Mouse (Mus musculus) lung, adult 2 months (tissue): ENCODE data around the gene Ccdc141.

Source experiments
- CTCF ChIP-seq: fragments of 200-500 bp; IDR thresholded peaks from 2 replicates; pipeline ENCODE4 v1.5.1; 2011; ENCODE audit warnings: mild to moderate bottlenecking, low read length, control low read depth; ENCODE audit not compliant: insufficient read depth
- POLR2A ChIP-seq: fragments of 200-500 bp; IDR thresholded peaks from 2 replicates; pipeline ENCODE4 v1.6.1; 2011; ENCODE audit warnings: low read depth, mild to moderate bottlenecking, control low read depth, low read length, borderline replicate concordance; ENCODE audit errors: extremely low read depth

DNA sequence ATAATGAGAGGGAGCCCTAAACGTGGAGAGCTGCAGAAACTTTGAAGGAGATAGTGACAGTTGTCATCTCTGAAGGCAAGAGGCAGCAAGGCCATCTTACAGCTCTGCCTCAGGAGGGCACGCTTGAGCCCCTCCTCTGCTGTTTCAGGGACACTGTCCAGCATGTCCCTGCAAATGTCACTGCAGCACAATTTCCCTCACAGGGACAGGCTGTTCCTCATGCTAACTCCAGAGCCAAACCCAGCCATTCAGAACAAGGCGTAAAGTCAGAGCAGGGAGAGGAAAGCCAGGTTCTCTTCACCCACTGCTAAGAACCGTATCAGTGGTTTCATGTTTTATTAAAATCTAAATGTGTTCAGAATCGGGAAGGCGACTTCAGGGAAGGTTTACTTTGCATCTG, 192.8 kb downstream of the Ccdc141 start:
- no peak for TF ChIP-seq POLR2A
- no peak for TF ChIP-seq CTCF
